Mouse (Mus musculus): ENCODE measurements at regions not wholly inside any gene's neighbourhood (a gene's known extent, or its start where the extent isn't known, plus 50 kb on each side); places are given as distances from the start of the nearest gene placed in this dataset.

GRCm38 (mm10) chr6:101048836-101049361 is 215.5 kb downstream of the Ppp4r2 start:
- CTCF ChIA-PET: no interaction called here

- CTCF ChIA-PET: no interaction called here
These were observed 221.5 kb downstream of the Ppp4r2 start for GRCm38 (mm10) chr6:101054880-101055279.

- CTCF ChIA-PET: no interaction called here
These were observed 222.9 kb downstream of the Ppp4r2 start for GRCm38 (mm10) chr6:101056318-101056717.

GRCm38 (mm10) chr6:101059058-101059457 is 225.6 kb downstream of the Ppp4r2 start:
- CTCF ChIA-PET: no interaction called here

GRCm38 (mm10) chr6:101062186-101062585 is 228.8 kb downstream of the Ppp4r2 start:
- CTCF ChIA-PET: no interaction called here

GRCm38 (mm10) chr6:101075753-101076516 is 242.5 kb downstream of the Ppp4r2 start:
- CTCF ChIA-PET: no interaction called here

- CTCF ChIA-PET: no interaction called here
These were observed 244.9 kb downstream of the Ppp4r2 start for GRCm38 (mm10) chr6:101078294-101078693.

- CTCF ChIA-PET: no interaction called here
These were observed 250.3 kb downstream of the Ppp4r2 start for GRCm38 (mm10) chr6:101083676-101084075.

- CTCF ChIA-PET: no interaction called here
These were observed 258.8 kb downstream of the Ppp4r2 start for GRCm38 (mm10) chr6:101092179-101092578.
